25 mouse cellular contexts compared by ENCODE assay signal in the genomic region with DNA sequence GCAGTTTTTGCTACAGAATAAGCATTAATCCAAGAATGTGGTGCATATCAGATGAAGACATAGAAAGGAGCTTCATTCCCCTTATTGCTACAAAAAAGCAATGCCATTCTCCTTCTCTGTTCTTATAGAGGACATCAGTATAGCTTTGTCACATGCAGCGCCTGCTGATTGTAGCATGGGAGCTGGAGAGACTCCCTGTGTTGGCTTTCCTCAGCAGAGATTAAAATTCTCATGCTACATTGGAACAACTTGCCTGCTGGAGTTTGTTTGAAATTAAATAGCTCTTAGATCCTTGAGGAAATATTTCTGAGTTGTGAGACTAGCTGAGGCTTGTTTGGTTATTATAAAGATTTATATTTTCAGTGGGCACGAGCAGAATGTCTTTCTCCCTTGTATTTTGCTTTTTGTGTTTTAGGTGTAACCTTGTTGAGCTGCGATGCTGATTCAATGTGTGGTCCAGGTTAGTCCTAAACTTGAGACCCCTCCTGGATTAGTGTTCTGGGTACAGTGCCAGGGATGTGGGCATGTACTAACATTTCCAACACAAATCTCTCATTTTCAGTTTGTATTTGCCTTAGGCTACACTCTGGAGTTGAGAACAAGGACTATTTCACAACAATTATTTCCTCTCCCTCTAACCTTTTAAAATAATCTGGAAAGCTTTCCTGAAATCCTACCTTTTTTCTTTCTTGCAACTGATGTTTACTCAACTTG.
DNase-seq lines count a peak whose midpoint lies in the region; ATAC-seq and TF ChIP-seq lines count a peak whose summit lies in the region.
"Had no signal": no experiment of that assay in that cellular context is flagged by ENCODE, and none has a peak within 500 bp of the region (broad histone marks: within the 10 kb centered on the region; RNA-seq: fewer than 3 reads in every experiment).

No protein-coding gene starts in this region.

- no peak overlapping the region for H3K4me3 ChIP-seq in liver, adult 2 months (ENCODE audit: insufficient read depth, low read depth, low read length)
- no peak overlapping the region for H3K4me3 ChIP-seq in embryonic facial prominence, embryonic 14.5 days (ENCODE audit: low read depth, low read length)
- no peak overlapping the region for H3K4me3 ChIP-seq in stomach, embryonic 16.5 days (replicated peaks; ENCODE audit: low read length)
- no peak overlapping the region for H3K4me3 ChIP-seq in hindbrain, embryonic 13.5 days
- H3K4me3 ChIP-seq: embryonic facial prominence, embryonic 12.5 days; forebrain, embryonic 10.5 days; forebrain, embryonic 13.5 days; heart, embryonic 12.5 days; heart, embryonic 15.5 days; hindbrain, embryonic 10.5 days; hindbrain, embryonic 15.5 days had no signal

- no peak overlapping the region for H3K9ac ChIP-seq in liver, adult 2 months (ENCODE audit: low read depth, low read length)
- H3K9ac ChIP-seq in embryonic facial prominence, embryonic 14.5 days (ENCODE audit: low read depth, low read length) = no peak overlapping the region
- no peak overlapping the region for H3K9ac ChIP-seq in stomach, embryonic 16.5 days (ENCODE audit: low read length)
- H3K9ac ChIP-seq in hindbrain, embryonic 13.5 days = no peak overlapping the region
- H3K9ac ChIP-seq: embryonic facial prominence, embryonic 12.5 days; forebrain, embryonic 13.5 days; heart, embryonic 12.5 days; heart, embryonic 15.5 days; hindbrain, embryonic 15.5 days had no signal

- H3K27me3 ChIP-seq in liver, adult 2 months (ENCODE audit: control insufficient read depth, insufficient read depth, low read length) = no peaks in the 10 kb centered on the region
- H3K27me3 ChIP-seq in embryonic facial prominence, embryonic 14.5 days (replicated peaks; ENCODE audit: control insufficient read depth, insufficient read depth, low read length) = no peaks in the 10 kb centered on the region
- no peaks in the 10 kb centered on the region for H3K27me3 ChIP-seq in stomach, embryonic 16.5 days (ENCODE audit: control insufficient read depth, insufficient read depth, low read length)
- no peaks in the 10 kb centered on the region for H3K27me3 ChIP-seq in hindbrain, embryonic 13.5 days
- H3K27me3 ChIP-seq: embryonic facial prominence, embryonic 12.5 days; forebrain, embryonic 13.5 days; heart, embryonic 12.5 days; heart, embryonic 15.5 days; hindbrain, embryonic 15.5 days had no signal

- no peak for TF ChIP-seq CTCF in liver, adult 2 months (IDR thresholded peaks at IDR 0.05; ENCODE audit: low read depth, low read length)

- 88% methylated on average over 3 of the region's 3 CpGs for WGBS in liver, adult 2 months
- WGBS in embryonic facial prominence, embryonic 14.5 days = 58% methylated on average over 3 of the region's 3 CpGs
- WGBS in stomach, embryonic 16.5 days = 52% methylated on average over 3 of the region's 3 CpGs
- 83% methylated on average over 3 of the region's 3 CpGs for WGBS in hindbrain, embryonic 13.5 days

- no peaks in the 10 kb centered on the region for H3K36me3 ChIP-seq in liver, adult 2 months (ENCODE audit: control insufficient read depth, insufficient read depth, low read length)
- no peaks in the 10 kb centered on the region for H3K36me3 ChIP-seq in embryonic facial prominence, embryonic 14.5 days (ENCODE audit: control insufficient read depth, insufficient read depth, low read length)
- H3K36me3 ChIP-seq in stomach, embryonic 16.5 days (ENCODE audit: control insufficient read depth, insufficient read depth, low read length) = no peaks in the 10 kb centered on the region
- no peaks in the 10 kb centered on the region for H3K36me3 ChIP-seq in hindbrain, embryonic 13.5 days
- H3K36me3 ChIP-seq: embryonic facial prominence, embryonic 12.5 days; forebrain, embryonic 10.5 days; heart, embryonic 12.5 days; heart, embryonic 15.5 days; hindbrain, embryonic 10.5 days; hindbrain, embryonic 15.5 days had no signal

- peak; percentile 79 for ATAC-seq in embryonic facial prominence, embryonic 14.5 days (ENCODE audit: low read depth)
- ATAC-seq in stomach, embryonic 16.5 days (ENCODE audit: insufficient read depth, low FRiP score) = peak; percentile 69; the same call in 1 of the 2 replicates
- no peak for ATAC-seq in hindbrain, embryonic 13.5 days (ENCODE audit: low FRiP score)
- ATAC-seq: activated CD4-positive, CD25-positive, alpha-beta regulatory T cell, adult 4 months; CD4-positive, CD25-positive, alpha-beta regulatory T cell, adult 4 months; forebrain, embryonic 13.5 days; forebrain, embryonic 16.5 days had no signal

- DNase-seq in liver, adult 2 months (ENCODE audit: extremely low read depth, low read depth, low spot score) = peak; percentile 51
- DNase-seq in liver = no peak
- peak; percentile 69 for DNase-seq in embryonic facial prominence, embryonic 14.5 days (ENCODE audit: low spot score)
- DNase-seq in MN1 (ENCODE audit: low spot score) = no peak
- DNase-seq: adrenal gland, adult 8-10 months; adrenal gland, postnatal 25 days; cerebellum, adult 18-20 months; cerebellum, adult 9-10 months; cerebellum, postnatal 14 days; gastrocnemius, postnatal 25 days; heart, adult 18-20 months; heart, postnatal 10 days; heart, postnatal 36 days had no signal

- no peaks in the 10 kb centered on the region for H3K9me3 ChIP-seq in embryonic facial prominence, embryonic 14.5 days (ENCODE audit: control insufficient read depth, low read length)
- H3K9me3 ChIP-seq in stomach, embryonic 16.5 days (replicated peaks; ENCODE audit: control insufficient read depth, low read length) = no peaks in the 10 kb centered on the region
- no peaks in the 10 kb centered on the region for H3K9me3 ChIP-seq in hindbrain, embryonic 13.5 days
- H3K9me3 ChIP-seq: embryonic facial prominence, embryonic 12.5 days; forebrain, embryonic 10.5 days; forebrain, embryonic 13.5 days; heart, embryonic 12.5 days; heart, embryonic 15.5 days; hindbrain, embryonic 10.5 days; hindbrain, embryonic 15.5 days had no signal

- H3K4me2 ChIP-seq in embryonic facial prominence, embryonic 14.5 days (ENCODE audit: low read depth, low read length) = no peak overlapping the region
- H3K4me2 ChIP-seq in stomach, embryonic 16.5 days (ENCODE audit: low read depth, low read length) = no peak overlapping the region
- H3K4me2 ChIP-seq in hindbrain, embryonic 13.5 days = no peak overlapping the region
- H3K4me2 ChIP-seq: embryonic facial prominence, embryonic 12.5 days; forebrain, embryonic 13.5 days; heart, embryonic 12.5 days; heart, embryonic 15.5 days; hindbrain, embryonic 15.5 days had no signal

- TF ChIP-seq POLR2A in liver, adult 2 months (IDR thresholded peaks at IDR 0.05; ENCODE audit: extremely low read depth, insufficient read depth, low read length) = no peak

- no peak overlapping the region for H3K27ac ChIP-seq in liver, adult 2 months (replicated peaks; ENCODE audit: insufficient read depth, low read depth, low read length)
- H3K27ac ChIP-seq in embryonic facial prominence, embryonic 14.5 days (replicated peaks; ENCODE audit: low read depth, low read length) = no peak overlapping the region
- no peak overlapping the region for H3K27ac ChIP-seq in stomach, embryonic 16.5 days (ENCODE audit: low read length)
- H3K27ac ChIP-seq in hindbrain, embryonic 13.5 days = no peak overlapping the region
- H3K27ac ChIP-seq: embryonic facial prominence, embryonic 12.5 days; forebrain, embryonic 10.5 days; forebrain, embryonic 13.5 days; heart, embryonic 15.5 days; hindbrain, embryonic 10.5 days; hindbrain, embryonic 15.5 days had no signal

- no peaks in the 10 kb centered on the region for H3K79me2 ChIP-seq in liver, adult 2 months (ENCODE audit: control insufficient read depth, insufficient read depth, low read length)

- peaks cover 2% of the 10 kb centered on the region; the same call in 1 of the 2 replicates for H3K4me1 ChIP-seq in liver, adult 2 months (ENCODE audit: control insufficient read depth, insufficient read depth, low read length)
- H3K4me1 ChIP-seq in embryonic facial prominence, embryonic 14.5 days (ENCODE audit: control insufficient read depth, insufficient read depth, low read length) = 0 out of 2 replicates have a peak, but pooled peaks cover 4% of the 10 kb centered on the region
- peaks cover 2% of the 10 kb centered on the region; the same call in 1 of the 2 replicates for H3K4me1 ChIP-seq in stomach, embryonic 16.5 days (ENCODE audit: control insufficient read depth, insufficient read depth, low read length)
- H3K4me1 ChIP-seq in hindbrain, embryonic 13.5 days (replicated peaks) = no peaks in the 10 kb centered on the region
- H3K4me1 ChIP-seq: embryonic facial prominence, embryonic 12.5 days; forebrain, embryonic 10.5 days; forebrain, embryonic 13.5 days; heart, embryonic 12.5 days; heart, embryonic 15.5 days; hindbrain, embryonic 10.5 days; hindbrain, embryonic 15.5 days had no signal

Comparison
In these comparisons a context has a peak if more than half of its experiments do, and no peak if none do; other contexts are left out.
1. DNase-seq: peak in liver, adult 2 months (single experiment) and embryonic facial prominence, embryonic 14.5 days (single experiment); none in liver (single experiment) and MN1 (single experiment).